Mouse (Mus musculus) MEL (cell line): ENCODE data around the gene Nacc2.

Experiments used
- CHD1 ChIP-seq: IDR thresholded peaks from 2 replicates; pipeline ENCODE4 v1.6.1; 2012; ENCODE audit warnings: low read depth, mild to moderate bottlenecking, inconsistent platforms, low read length, improper control_type of control experiment
- CTCF ChIP-seq, 3 experiments: IDR thresholded peaks in 2 of 3; conservative IDR thresholded peaks in 1 of 3; 2 replicates each; pipeline ENCODE4 v1.5.1; 2011 to 2012; ENCODE audit warnings: low read length in 3 of 3, low read depth in 2 of 3, mild to moderate bottlenecking in 2 of 3, improper control_type of control experiment in 1 of 3, inconsistent platforms in 1 of 3, mixed read lengths in 1 of 3, moderate library complexity in 1 of 3; ENCODE audit not compliant: control insufficient read depth in 1 of 3, insufficient read depth in 1 of 3, poor library complexity in 1 of 3, severe bottlenecking in 1 of 3
- E2F4 ChIP-seq: IDR thresholded peaks from 2 replicates; pipeline ENCODE4 v1.6.1; 2011; ENCODE audit warnings: low read depth, low read length, improper control_type of control experiment, borderline replicate concordance
- ELF1 ChIP-seq: IDR thresholded peaks from 2 replicates; pipeline ENCODE4 v1.6.1; 2014; ENCODE audit warnings: low read depth, mild to moderate bottlenecking, inconsistent platforms, low read length, improper control_type of control experiment, moderate library complexity
- EP300 ChIP-seq, 2 experiments: IDR thresholded peaks; 2 replicates each; pipeline ENCODE4 v1.6.1; 2011; ENCODE audit warnings: improper control_type of control experiment in 2 of 2, low read length in 2 of 2, low read depth in 1 of 2, mild to moderate bottlenecking in 1 of 2
- HCFC1 ChIP-seq: IDR thresholded peaks from 2 replicates; pipeline ENCODE4 v1.6.1; 2012; ENCODE audit warnings: low read depth, mild to moderate bottlenecking, inconsistent platforms, low read length, improper control_type of control experiment, moderate library complexity
- JUND ChIP-seq: IDR thresholded peaks from 2 replicates; pipeline ENCODE4 v1.6.1; 2011; ENCODE audit warnings: low read depth, mild to moderate bottlenecking, improper control_type of control experiment, low read length
- MAFK ChIP-seq: IDR thresholded peaks from 2 replicates; pipeline ENCODE4 v1.6.1; 2011; ENCODE audit warnings: low read depth, mild to moderate bottlenecking, low read length, improper control_type of control experiment, borderline replicate concordance
- MEF2A ChIP-seq: IDR thresholded peaks from 2 replicates; pipeline ENCODE4 v1.6.1; 2014; ENCODE audit warnings: low read depth, mild to moderate bottlenecking, inconsistent platforms, low read length, improper control_type of control experiment; ENCODE audit not compliant: poor library complexity, insufficient replicate concordance, severe bottlenecking; ENCODE audit errors: extremely low read depth
- POLR2A ChIP-seq, 2 experiments: IDR thresholded peaks; 2 replicates each; pipeline ENCODE4 v1.6.1; 2011 to 2012; ENCODE audit warnings: low read length in 2 of 2, mild to moderate bottlenecking in 2 of 2, control low read depth in 1 of 2, improper control_type of control experiment in 1 of 2, low read depth in 1 of 2, moderate library complexity in 1 of 2; ENCODE audit not compliant: control insufficient read depth in 1 of 2, insufficient read depth in 1 of 2, poor library complexity in 1 of 2
- POLR2AphosphoS2 ChIP-seq: IDR thresholded peaks from 2 replicates; pipeline ENCODE4 v1.6.1; 2011; ENCODE audit warnings: low read length, improper control_type of control experiment
- USF1 ChIP-seq: IDR thresholded peaks from 2 replicates; pipeline ENCODE4 v1.6.1; 2014; ENCODE audit warnings: low read depth, mild to moderate bottlenecking, inconsistent platforms, low read length, improper control_type of control experiment, moderate library complexity
- ZKSCAN1 ChIP-seq: IDR thresholded peaks from 2 replicates; pipeline ENCODE4 v1.6.1; 2012; ENCODE audit warnings: low read depth, mild to moderate bottlenecking, inconsistent platforms, low read length, improper control_type of control experiment, moderate library complexity
- ZMIZ1 ChIP-seq: IDR thresholded peaks from 2 replicates; pipeline ENCODE4 v1.6.1; 2012; ENCODE audit warnings: low read depth, mild to moderate bottlenecking, inconsistent platforms, low read length, improper control_type of control experiment, moderate library complexity

DNA sequence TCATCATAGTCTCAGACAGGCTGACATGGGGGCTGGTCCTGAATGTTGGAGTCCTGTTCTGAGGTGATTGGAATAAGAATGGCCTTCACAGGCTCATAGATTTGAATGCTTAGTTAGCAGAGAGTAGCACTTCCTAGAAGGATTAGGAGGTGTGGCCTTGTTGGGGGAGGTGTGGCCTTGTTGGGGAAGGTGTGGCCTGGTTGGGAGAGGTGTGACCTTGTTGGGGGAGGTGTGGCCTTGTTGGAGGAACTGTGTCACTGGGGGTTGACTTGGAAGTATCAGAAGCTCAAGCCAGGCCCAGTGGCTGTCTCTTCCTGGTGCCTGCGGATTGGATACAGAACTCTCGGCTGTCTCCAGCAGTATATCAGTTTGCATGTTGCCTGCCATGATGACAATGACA is 6.3 kb upstream of the Nacc2 start:
- TF ChIP-seq POLR2A (IDR thresholded peaks at IDR 0.05; ENCODE audit: control insufficient read depth in 1 of 2, insufficient read depth in 1 of 2, low read depth in 1 of 2, low read length in 2 of 2, poor library complexity in 1 of 2) (no peak), CTCF (IDR thresholded peaks at IDR 0.05 in 2 of 3, conservative IDR thresholded peaks at IDR 0.05 in 1 of 3; ENCODE audit: control insufficient read depth in 1 of 3, insufficient read depth in 1 of 3, low read depth in 2 of 3, low read length in 3 of 3, poor library complexity in 1 of 3, severe bottlenecking in 1 of 3) (no peak), CHD1 (no peak), ELF1 (no peak), E2F4 (no peak), MEF2A (no peak), MAFK (no peak), ZKSCAN1 (no peak), ZMIZ1 (no peak), EP300 (IDR thresholded peaks at IDR 0.05; ENCODE audit: low read depth in 1 of 2, low read length in 2 of 2) (no peak), HCFC1 (no peak), JUND (no peak), USF1 (no peak), POLR2AphosphoS2 (no peak)
